Mouse (Mus musculus) ovary, postnatal 14 days (tissue): Measurements from ENCODE around the gene Fbxl20.

Experiments
- DNase-seq: peaks from one replicate; pipeline ENCODE4 v3.0.0; 2022; ENCODE audit warnings: low spot score

Fbxl20 gene

DNA sequence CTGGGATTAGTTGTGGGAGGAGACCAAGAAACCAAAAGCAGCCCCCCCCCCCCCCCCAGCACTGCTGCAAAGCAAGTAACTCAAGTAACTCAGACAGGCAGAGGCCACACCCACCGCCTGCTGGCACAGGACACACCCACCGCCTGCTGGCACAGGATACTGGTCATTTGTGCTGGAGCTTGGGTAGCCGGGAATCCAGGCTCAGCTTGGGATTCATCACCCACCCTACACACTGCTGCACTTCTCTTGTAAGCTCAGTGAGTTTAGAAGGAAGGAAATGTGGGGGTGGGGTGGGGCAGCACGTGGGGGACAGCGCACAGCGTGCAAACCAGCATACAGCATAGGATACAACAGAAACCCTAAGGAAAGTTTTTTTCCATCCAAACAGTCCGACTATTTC lies 62.0 kb downstream of the Fbxl20 start:
- DNase-seq = no peak

DNA sequence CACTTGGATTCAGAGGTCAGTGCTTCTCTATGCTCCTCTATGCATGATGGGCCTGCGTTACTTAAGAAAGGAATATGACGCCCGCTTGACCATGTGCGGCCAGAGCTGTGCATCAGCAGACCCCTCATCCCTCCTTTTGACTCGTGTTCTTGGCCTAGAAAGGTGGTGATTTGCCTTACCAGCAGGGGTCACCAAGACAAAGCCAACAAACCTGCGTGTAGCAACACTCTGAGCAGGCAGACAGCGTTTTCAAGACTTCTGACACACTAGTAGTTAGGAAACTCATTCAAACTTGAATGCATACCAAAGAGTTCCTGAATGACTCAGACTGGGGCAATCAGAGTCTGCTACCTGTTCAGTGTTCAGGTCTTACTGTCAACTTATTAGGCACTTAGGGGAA lies 63.6 kb downstream of the Fbxl20 start:
- DNase-seq = no peak

DNA sequence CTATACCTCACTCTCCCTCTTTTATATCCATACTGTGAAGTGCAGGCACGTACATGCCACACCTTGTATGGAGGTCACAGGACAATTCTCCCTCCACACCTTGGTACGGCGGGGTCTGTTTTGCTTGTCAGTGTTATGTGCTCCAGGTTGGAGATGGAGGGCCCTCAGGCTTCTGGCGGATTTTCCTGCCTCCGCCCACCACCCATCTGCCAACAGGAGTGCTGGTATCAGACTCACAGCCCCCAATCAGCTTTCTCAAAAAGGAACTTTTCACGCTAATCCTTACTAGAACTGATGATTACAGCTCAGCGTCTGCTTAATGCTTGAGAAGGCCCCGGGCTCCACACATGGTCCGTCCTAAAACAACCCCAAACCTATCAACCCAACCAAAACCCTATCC lies 64.1 kb downstream of the Fbxl20 start:
- no peak for DNase-seq

GRCm38 (mm10) chr11:98082745-98083144 lies 67.5 kb downstream of the Fbxl20 start:
- no peak for DNase-seq

DNA sequence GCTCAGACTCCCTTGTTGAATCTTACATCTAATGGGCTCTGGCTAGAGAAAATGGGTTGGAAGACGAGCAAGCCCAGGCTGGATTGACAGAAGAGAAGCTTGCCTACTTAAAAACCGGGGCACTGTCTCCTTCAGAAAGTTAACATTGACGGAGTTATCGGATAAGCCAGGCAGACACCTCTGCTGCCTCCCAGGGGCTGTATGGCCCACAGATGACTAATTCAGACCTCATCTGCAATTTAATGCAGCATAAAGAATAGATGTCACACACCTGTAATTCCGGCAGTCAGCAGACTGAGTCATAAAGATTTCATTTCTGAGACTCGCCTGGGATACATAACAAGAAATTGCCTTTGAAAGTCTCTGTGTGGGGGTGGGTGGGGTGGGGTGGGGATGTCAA lies 69.8 kb downstream of the Fbxl20 start:
- DNase-seq = no peak

- DNase-seq = no peak
Measured at GRCm38 (mm10) chr11:98077086-98077485, 73.1 kb downstream of the Fbxl20 start.

DNA sequence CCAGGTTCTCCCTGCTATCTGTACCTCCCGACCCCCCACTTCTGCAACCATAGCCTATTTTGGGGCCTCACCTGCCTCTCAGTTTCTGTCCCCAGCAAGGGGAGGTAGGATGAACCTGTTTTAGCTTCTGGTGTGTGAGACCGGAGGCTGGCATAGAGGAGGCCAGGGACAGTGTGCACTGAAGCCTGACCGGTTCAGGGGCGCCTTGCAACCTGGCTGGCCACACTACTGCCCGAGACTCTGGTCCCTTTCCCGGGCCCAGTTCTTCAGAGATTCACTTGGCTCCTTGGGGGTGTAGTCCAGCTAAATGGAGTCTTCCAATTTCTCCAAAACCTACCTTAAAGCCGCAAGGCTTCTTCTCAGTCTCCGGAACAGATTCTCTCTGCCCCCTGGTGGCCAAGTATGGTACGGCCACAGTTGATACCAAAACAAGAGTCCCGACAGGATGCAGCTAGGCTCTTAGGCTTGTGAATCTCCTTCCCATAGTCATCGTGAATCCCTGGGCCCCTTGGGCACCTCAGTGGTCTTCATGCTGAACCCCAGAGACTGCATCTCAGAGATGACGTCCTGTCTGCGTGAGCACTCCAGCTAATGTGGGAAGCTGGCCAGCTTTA lies 74.9 kb downstream of the Fbxl20 start:
- peak; percentile 91 for DNase-seq

DNA sequence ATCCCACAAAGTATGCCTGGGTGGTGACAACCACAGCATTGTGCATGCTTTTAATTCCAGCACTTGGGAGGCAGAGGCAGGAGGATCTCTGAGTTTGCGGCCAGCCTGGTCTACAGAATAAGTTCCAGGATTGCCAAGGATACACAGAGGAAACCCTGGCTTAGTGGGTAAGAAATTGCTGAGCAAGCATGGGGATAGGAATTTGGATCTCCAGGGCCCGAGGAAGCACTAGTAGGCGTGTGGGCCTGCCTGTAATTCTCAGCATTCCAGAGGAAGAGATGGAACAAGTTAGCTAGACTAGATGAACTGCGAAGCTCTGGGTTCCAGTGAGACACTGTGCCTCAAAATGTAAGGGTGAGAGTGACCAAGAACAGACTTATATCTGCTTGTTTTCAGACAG lies 76.8 kb downstream of the Fbxl20 start:
- no peak for DNase-seq

GRCm38 (mm10) chr11:98067255-98067654 lies 82.9 kb downstream of the Fbxl20 start:
- no peak for DNase-seq

- no peak for DNase-seq
Measured at GRCm38 (mm10) chr11:98066201-98066600, 84.0 kb downstream of the Fbxl20 start.

GRCm38 (mm10) chr11:98061904-98062562 lies 88.2 kb downstream of the Fbxl20 start:
- peak; percentile 59 for DNase-seq

DNA sequence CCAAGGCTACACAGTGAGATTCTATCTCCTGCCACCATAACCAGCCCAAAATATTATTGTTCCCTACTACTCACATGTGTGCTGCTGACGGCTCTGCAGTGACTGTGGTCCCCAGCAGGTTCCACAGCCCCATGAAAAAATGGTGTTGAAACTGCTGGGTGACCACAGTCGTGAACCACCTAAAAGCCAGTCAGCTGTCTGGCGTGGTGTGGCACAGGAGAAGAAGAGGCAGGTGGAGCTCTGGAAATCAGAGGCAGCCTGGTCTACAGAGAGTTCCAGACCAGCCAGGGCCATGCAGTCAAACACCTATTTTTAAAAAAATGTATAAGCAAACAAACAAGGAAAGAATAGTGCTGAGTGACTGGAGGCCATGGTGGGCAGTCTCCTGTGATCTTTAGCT lies 88.8 kb downstream of the Fbxl20 start:
- no peak for DNase-seq

DNA sequence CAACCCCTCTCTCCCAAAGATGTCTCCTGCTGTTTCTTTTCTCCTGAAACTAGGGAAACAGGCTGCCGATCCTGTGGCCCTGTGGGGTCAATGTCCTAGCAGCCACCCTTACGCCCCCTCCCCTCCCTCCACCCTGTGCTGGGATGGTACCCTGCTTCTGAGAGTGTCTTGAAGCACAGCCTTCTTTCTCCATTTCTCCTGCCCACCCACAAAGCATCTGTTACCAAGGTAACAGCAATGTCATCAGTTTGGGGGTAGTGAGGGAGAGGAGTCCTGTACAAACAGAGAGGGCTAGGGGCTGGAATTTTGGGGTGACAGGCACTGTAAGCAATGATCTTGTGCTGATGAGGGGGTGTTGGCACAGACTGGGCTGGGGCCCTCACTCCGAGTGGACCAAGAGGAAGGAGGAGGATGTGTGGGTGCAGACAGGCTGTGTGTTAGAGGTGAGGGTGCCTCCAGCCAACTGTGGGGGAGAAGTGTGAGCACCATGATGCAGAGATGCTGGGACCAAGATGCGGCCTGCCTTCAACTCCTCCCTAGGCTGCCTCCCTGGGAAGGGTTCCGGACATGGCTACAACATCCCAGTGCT lies 90.0 kb downstream of the Fbxl20 start:
- no peak for DNase-seq

- DNase-seq = no peak
Measured at GRCm38 (mm10) chr11:98059662-98060061, 90.5 kb downstream of the Fbxl20 start.

DNA sequence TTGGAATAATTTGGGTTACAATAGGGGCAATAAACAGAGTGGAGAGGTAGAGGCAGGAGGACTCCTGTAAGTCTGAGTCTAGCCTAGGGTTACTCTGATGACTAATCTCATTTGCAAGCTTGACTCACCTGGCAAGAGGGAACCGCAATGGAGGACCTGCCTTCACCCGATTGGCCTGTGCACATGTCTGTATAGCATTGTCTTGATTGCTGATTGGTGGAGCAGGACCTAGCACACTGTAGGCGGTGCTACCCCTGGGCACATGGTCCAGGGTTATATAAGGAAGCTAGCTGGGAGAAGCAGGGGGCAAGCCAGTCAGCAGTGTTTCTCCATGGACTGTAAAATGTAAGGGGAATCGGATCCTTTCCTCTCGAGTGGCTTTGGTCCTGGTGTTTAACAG lies 92.2 kb downstream of the Fbxl20 start:
- no peak for DNase-seq

DNA sequence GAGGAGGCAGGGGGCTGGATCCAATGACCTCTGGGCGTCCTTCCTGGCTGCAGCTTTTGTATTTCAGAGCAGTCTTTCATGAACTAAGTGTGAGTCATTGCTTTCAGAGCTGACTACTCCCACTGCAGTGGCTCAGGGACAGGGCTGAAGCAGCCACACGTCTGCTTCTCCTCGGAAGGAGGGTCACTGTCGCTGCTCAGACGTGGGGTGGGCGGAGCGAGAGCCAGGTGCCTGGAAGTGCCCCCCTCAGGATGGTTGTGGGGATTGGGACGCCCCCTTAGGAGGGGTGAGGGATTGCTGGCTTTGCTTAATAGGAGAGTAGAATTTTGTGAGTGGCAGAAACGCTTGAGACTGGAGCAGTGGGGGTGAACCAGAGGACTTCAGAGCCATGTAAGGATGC lies 92.7 kb downstream of the Fbxl20 start:
- DNase-seq = no peak

GRCm38 (mm10) chr11:98052989-98053834 lies 97.0 kb downstream of the Fbxl20 start, which contains the start of gene Stac2:
TSS of gene Stac2 (minus strand) at chr11:98053462.
- DNase-seq = peak; percentile 68

DNA sequence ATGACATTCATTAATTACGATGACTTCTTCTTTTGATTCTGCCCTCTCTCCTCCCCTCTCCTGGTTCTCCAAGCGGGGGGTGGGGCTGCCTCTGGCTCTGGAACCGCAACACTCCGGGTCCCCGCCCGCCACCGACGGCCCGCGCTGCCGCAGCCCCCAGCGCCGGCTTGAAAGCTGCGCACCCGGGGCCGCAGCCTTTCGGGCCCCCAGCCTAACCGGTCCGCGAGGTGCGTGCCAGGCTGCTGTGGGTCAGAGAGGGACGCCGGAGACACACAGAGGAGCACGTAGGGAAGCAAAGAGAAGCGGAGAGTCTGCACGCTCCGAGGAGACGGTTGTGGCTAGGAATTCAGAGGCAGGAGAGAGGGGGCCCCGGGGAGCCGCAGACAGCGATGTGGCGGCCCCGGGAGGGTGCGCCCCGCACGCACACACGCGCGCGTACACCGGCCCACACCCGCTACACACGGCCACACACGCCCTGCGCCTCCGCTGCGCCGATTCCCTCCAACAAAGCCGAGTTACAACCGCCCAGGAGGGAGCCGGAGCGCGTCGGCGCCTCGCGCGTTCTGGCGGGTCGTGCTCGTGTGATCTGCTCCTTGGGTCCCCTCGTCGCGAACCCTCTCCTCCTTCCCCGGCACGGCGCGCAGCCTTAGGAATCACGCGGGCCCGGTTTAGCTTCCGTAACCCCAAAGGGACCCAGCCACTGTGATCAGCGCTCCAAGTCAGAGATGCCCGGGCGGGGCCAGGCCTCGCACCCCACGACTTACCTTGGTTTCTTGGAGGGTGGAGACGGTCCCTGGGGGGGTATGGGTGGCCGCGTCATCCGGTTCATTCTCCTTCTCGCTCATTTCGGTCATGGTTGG lies 97.8 kb downstream of the Fbxl20 start:
- no peak for DNase-seq

DNA sequence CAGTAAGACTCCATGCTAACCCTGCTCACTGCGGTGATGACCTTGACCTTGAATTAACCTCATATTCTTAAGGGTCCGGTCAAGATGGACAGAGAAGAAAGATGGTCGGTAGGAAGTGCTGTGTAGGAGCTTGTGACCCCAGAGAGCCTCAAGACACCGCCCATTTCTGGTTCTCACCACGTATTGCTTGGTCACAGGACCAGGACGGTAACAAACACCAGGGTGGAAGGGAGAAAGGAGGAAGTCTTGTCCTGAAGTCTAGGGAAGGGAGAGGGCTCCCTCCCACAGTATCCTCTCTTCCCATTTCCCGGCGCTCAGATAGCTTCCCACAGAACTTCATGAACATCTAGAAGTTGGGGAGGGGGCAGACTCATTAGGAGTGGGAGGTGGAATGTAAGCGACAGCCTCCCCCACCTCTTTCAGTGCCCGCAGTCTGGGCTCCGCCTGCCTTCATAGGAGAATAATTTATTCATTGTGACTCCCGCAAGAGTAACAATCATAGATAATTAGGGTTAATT lies 98.5 kb downstream of the Fbxl20 start:
- no peak for DNase-seq

DNA sequence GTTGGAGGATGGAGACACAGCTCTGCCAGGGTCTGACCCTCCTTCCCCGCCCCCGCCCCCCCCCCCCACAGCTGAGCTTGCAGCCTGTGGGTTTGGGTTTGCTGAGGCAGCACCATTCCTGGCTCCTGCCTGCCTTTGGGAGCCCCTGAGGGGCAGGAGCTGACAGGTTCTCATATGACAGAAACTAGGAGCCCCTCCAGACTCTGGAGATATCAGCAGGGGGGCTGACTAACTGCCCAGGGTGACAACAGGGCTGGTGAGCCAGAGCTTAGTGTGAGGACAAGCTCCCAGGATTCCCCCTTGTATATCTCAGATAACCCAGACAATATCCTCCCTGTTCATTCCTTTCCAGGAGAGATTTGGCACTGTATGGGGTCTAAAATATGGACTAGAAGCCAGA lies 99.3 kb downstream of the Fbxl20 start:
- no peak for DNase-seq

GRCm38 (mm10) chr11:98050520-98050815 lies 99.7 kb downstream of the Fbxl20 start:
- no peak for DNase-seq
